Mouse (Mus musculus) G1E (cell line): ENCODE measurements around the gene Jph2. TPM values are rescaled to one million over a fixed set of nuclear protein-coding genes. Genes with fewer than 3 reads are reported as not detected.

Experiments used
- ATAC-seq: 2 replicates; pipeline ENCODE4 v1.8.0; 2016; ENCODE audit warnings: mild to moderate bottlenecking; ENCODE audit not compliant: insufficient number of reproducible peaks, poor library complexity, low FRiP score, severe bottlenecking; ENCODE audit errors: extremely low read depth
- DNase-seq: peaks from one replicate; pipeline ENCODE4 v3.0.0; 2012; ENCODE audit warnings: low spot score
- H3K27me3 ChIP-seq: 2 replicates; pipeline ENCODE4 v1.6.1; 2012; ENCODE audit warnings: mild to moderate bottlenecking, low read length, inconsistent platforms; ENCODE audit not compliant: insufficient read depth
- H3K36me3 ChIP-seq: replicated peaks from 2 replicates; pipeline ENCODE3; 2012; ENCODE audit warnings: mild to moderate bottlenecking, inconsistent platforms
- H3K4me1 ChIP-seq: 2 replicates; pipeline ENCODE4 v1.6.1; 2012; ENCODE audit warnings: low read depth, low read length, inconsistent platforms, mixed read lengths; ENCODE audit not compliant: insufficient read depth
- H3K4me3 ChIP-seq: 2 replicates; pipeline ENCODE4 v1.5.1; 2012; ENCODE audit warnings: low read depth, mild to moderate bottlenecking, inconsistent platforms, low read length, moderate library complexity, mixed read lengths
- H3K9me3 ChIP-seq: replicated peaks from 2 replicates; pipeline ENCODE4 v1.6.1; 2012; ENCODE audit warnings: inconsistent platforms
- CTCF ChIP-seq: IDR thresholded peaks from 2 replicates; pipeline ENCODE4 v1.5.1; 2012; ENCODE audit warnings: low read depth, low read length, inconsistent platforms, mixed read lengths
- GATA1 ChIP-seq: IDR thresholded peaks from 2 replicates; pipeline ENCODE4 v1.6.1; 2012; ENCODE audit warnings: borderline replicate concordance, low read length, inconsistent platforms, mixed read lengths
- GATA2 ChIP-seq: IDR thresholded peaks from 2 replicates; pipeline ENCODE4 v1.6.1; 2012; ENCODE audit warnings: low read depth, low read length, inconsistent platforms, borderline replicate concordance
- POLR2AphosphoS5 ChIP-seq: IDR thresholded peaks from 2 replicates; pipeline ENCODE4 v1.6.1; 2012; ENCODE audit warnings: low read depth, low read length, inconsistent platforms; ENCODE audit not compliant: insufficient replicate concordance
- TAL1 ChIP-seq: conservative IDR thresholded peaks from 2 replicates; pipeline ENCODE4 v1.6.1; 2012; ENCODE audit warnings: low read depth, low read length, inconsistent platforms, mixed read lengths
- polyA plus RNA-seq: library from polyadenylated mRNA; stranded (reverse); fragments of >175 nt; gene quantifications from 2 replicates; pipeline ENCODE4 v1.2.3, GENCODE M21; 2012
- total RNA-seq, 2 experiments: library from RNA; stranded (forward) in 1 of 2; stranded (reverse) in 1 of 2; fragments of 200-1000 nt in 1 of 2; fragments of >200 nt in 1 of 2; fragmentation: Nextera tagmentation in 1 of 2; gene quantifications; 2 replicates each; pipeline ENCODE4 v1.2.3; 2014 to 2017

The Jph2 gene
- total and polyA plus RNA-seq, 3 experiments: 0.05 TPM; not detected in 2

DNA sequence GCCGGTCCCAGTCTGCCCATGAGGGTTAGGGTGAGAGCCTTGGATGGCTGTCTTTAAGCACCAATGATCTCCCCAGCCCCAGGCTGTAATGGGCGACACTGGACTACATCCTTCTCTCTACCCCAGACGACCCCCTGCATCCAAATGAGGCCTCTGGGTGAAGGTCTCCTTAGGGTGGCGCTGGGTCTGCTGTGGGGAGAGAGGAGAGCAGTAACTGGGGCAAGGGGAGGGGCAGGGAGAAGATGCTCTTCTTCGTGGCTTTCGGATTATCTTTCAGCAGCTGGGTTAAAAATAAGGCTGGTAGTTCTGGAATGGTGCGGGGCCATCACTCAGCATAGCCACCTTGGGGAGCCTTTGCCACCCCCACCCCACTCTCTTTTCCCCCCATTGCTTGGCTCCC, 49.1 kb downstream of the Jph2 start:
- no peak for DNase-seq
- ATAC-seq: no peak
- Histone ChIP-seq H3K27me3 (peaks cover 16% of the 10 kb centered on the region), H3K4me3 (no peak overlapping the region), H3K4me1 (peaks cover 28% of the 10 kb centered on the region), H3K36me3 (no peaks in the 10 kb centered on the region), H3K9me3 (no peaks in the 10 kb centered on the region)
- TF ChIP-seq GATA1: no peak
- TF ChIP-seq GATA2: no peak
- no peak for TF ChIP-seq POLR2AphosphoS5
- TF ChIP-seq CTCF: no peak
- TF ChIP-seq TAL1: no peak

DNA sequence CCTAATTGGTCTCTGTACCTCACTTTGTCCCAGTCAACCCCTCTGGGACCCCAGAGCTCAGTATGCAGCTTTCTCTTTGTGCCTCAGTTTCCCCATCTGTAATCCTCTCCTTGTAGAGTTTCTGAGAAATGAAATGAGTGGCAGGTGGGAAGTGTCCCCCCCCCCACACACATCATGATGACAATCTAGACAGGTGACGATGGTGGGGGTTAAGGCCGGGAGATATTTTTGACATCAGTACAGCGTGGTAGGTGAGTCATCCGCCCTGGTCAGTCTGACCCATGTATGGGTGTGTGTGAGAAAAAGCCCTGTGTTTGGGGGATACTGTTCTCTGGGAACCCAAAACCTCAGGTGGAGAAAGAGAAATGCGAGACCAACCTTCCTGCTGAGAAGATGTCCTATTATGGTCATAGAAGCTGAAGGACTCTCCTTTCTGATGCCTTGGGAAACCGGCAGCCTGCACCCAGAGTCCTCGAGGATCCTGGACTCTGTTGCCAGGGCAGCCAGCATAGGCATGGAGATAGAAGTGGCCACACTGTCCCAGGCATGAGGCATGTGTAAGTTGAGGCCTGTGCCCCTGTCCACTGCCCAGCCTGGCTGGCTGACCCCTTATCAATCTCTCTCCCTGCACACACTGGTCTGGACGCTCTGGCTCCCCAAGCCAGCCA, 50.1 kb downstream of the Jph2 start:
- Histone ChIP-seq H3K4me1 (peaks cover 22% of the 10 kb centered on the region), H3K9me3 (no peaks in the 10 kb centered on the region), H3K27me3 (peaks cover 16% of the 10 kb centered on the region), H3K36me3 (no peaks in the 10 kb centered on the region), H3K4me3 (no peak overlapping the region)
- ATAC-seq (no peak), DNase-seq (no peak)
- TF ChIP-seq POLR2AphosphoS5 (no peak), CTCF (no peak), TAL1 (no peak), GATA1 (no peak)

DNA sequence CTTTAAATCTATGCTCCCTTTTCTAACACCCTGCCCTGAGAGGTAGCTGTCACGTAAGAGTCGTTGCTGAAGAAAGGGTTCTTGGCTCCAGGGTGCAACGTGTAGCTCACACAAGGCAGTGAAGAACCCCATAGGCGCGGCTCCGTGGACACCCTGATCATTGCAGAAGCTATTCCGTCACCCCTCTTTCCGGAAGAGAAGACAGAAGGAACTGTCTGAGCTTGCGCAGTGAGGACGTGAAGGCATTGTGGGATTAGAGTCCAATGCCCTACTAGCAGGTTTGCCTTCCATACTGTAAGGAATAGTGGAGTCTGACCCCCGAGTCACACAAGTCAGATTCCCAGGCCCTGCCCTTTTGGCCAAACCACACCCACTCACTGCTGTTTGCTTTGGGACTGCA, 51.3 kb downstream of the Jph2 start:
- no peak for TF ChIP-seq GATA1
- TF ChIP-seq TAL1: no peak
- TF ChIP-seq CTCF: no peak
- TF ChIP-seq POLR2AphosphoS5: no peak
- no peak for TF ChIP-seq GATA2
- no peaks in the 10 kb centered on the region for H3K36me3 ChIP-seq
- H3K4me3 ChIP-seq: no peak overlapping the region
- DNase-seq (no peak), ATAC-seq (no peak)
- H3K27me3 ChIP-seq: peaks cover 16% of the 10 kb centered on the region
- peaks cover 15% of the 10 kb centered on the region for H3K4me1 ChIP-seq
- no peaks in the 10 kb centered on the region for H3K9me3 ChIP-seq

DNA sequence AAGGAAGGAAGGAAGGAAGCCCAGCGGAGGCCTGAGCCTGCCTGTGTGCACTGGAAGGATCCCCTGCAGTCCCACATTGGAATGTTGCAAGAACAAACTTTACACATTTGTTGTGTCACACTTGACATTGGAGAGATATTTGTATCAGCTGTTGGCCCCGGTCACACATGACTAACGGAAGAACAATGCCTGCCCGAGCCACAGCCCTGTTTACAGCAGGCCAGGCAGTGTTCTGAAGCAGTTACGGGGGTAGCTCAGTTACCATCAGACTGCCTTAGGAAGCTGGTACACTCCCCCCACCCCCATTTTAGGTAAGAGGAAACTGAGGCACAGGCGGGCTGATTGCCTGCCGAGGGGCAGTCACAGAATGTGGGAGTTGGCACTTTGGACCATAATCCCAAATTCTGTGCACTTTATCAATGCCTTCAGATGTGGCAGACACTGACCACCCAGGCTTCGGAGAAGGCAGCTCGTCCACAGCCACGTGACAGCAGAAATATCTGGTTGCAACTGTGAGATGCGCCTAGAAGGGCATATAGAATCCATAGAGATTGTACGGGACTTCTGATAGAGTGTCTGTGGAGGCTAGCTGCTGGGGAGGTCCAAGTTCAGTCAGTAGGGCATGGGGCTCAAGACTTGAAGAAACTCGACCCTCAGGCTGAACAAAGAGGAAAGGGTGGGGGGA, 52.7 kb downstream of the Jph2 start:
- ATAC-seq: no peak

DNA sequence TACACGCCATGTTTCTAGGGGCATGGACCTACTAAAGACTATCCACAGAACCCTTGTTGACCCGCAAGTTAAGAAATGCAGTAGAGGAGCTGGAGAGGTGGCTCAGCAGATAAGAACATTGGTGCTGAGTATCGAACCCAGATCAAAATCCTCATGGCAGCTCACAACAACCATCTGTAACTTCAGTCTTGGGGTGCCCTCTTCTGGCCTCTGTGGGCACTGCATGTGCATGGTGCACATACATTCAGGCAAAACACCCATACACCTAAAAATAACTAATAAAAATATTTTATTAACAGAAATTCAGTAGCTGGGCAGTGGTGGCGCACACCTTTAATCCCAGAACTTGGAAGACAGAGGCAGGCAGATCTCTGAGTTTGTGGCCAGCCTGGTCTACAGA, 54.1 kb downstream of the Jph2 start:
- ATAC-seq: no peak

More for the DNA sequence above, 52.7 kb downstream of the Jph2 start:
- H3K9me3 ChIP-seq: no peaks in the 10 kb centered on the region
- H3K36me3 ChIP-seq: no peaks in the 10 kb centered on the region
- peaks cover 10% of the 10 kb centered on the region for H3K4me1 ChIP-seq
- peaks cover 16% of the 10 kb centered on the region for H3K27me3 ChIP-seq
- TF ChIP-seq GATA2 (no peak), CTCF (no peak), TAL1 (no peak), GATA1 (no peak), POLR2AphosphoS5 (no peak)
- no peak overlapping the region for H3K4me3 ChIP-seq
- no peak for DNase-seq

DNA sequence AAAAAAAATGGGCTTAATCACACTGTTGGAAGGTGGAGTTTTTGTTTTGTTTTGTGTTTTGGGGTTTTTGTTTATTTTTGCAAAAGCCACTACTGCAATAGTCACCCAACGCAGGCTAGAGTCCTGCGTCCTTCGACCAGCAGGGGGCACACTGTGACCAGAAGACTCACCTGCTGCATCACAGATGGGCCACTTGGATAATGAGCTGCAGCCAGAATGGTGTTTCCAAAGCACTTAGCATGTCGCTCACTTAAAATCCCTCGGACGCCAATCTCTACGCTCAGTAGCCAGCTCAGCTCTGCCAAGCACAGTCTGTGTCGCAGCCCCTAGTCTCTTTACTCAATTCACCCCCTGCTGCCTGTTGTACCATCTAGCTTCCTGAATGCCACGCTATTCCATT, 57.5 kb downstream of the Jph2 start:
- peak; percentile 70 for DNase-seq
- H3K9me3 ChIP-seq: no peaks in the 10 kb centered on the region
- H3K4me1 ChIP-seq: peaks cover 3% of the 10 kb centered on the region
- TF ChIP-seq POLR2AphosphoS5 (no peak), CTCF (peak; percentile 80; the same call in 1 of the 2 replicates)
- H3K4me3 ChIP-seq: no peak overlapping the region
- peak; percentile 70 for ATAC-seq
- no peaks in the 10 kb centered on the region for H3K36me3 ChIP-seq
- peaks cover 6% of the 10 kb centered on the region for H3K27me3 ChIP-seq

More for the DNA sequence above, 54.1 kb downstream of the Jph2 start:
- no peak for DNase-seq
- TF ChIP-seq GATA2 (no peak), POLR2AphosphoS5 (no peak), GATA1 (no peak), CTCF (peak; percentile 50), TAL1 (no peak)
- Histone ChIP-seq H3K9me3 (no peaks in the 10 kb centered on the region), H3K27me3 (peaks cover 16% of the 10 kb centered on the region), H3K4me1 (peaks cover 3% of the 10 kb centered on the region), H3K36me3 (no peaks in the 10 kb centered on the region), H3K4me3 (no peak overlapping the region)
